Mouse (Mus musculus) small intestine, adult 2 months (tissue): Measurements from ENCODE around the gene Ube2j1.

Source experiments
- CTCF ChIP-seq: fragments of 200-500 bp; IDR thresholded peaks from 2 replicates; pipeline ENCODE4 v1.5.1; 2012; ENCODE audit warnings: low read depth, mild to moderate bottlenecking, control low read depth, inconsistent platforms, low read length, moderate library complexity, mixed read lengths; ENCODE audit not compliant: insufficient replicate concordance, insufficient read length; ENCODE audit errors: extremely low read depth
- POLR2A ChIP-seq: fragments of 200-500 bp; IDR thresholded peaks from 2 replicates; pipeline ENCODE4 v1.6.1; 2012; ENCODE audit warnings: low read depth, mild to moderate bottlenecking, control low read depth, inconsistent platforms, low read length, moderate library complexity

DNA sequence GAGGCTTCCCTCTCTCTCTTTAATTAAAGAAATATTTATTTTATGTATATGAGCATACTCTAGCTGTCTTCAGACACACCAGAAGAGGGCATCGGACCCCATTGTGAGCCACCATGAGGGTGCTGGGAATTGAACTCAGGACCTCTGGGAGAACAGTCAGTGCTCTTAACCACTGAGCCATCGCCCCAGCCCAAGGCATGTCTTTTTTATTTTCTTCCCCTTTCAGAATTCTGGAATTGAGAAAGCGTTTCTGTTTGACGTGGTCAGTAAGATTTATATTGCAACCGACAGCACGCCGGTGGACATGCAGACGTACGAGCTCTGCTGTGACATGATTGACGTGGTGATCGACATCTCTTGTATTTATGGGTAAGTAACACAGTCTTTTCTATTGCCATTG lies 24.4 kb upstream of the Ube2j1 start:
- TF ChIP-seq CTCF = no peak
- no peak for TF ChIP-seq POLR2A
